Mouse (Mus musculus) limb, embryonic 10.5 days (tissue): ENCODE measurements around the gene Nol12. TPM values are rescaled to one million over a fixed set of nuclear protein-coding genes. Genes with fewer than 3 reads are reported as not detected.

Source experiments
- DNase-seq: peaks from one replicate; pipeline ENCODE4 v3.0.0-alpha.2; 2017; ENCODE audit warnings: low spot score
- H3K27ac ChIP-seq: fragments of 300-500 bp; sonication (generic); 2 replicates; pipeline ENCODE4 v1.5.1; 2016; ENCODE audit warnings: mild to moderate bottlenecking
- H3K27me3 ChIP-seq: fragments of 300-500 bp; sonication (generic); 2 replicates; pipeline ENCODE4 v1.6.1; 2016; ENCODE audit warnings: low read depth, mild to moderate bottlenecking; ENCODE audit not compliant: poor library complexity, severe bottlenecking
- H3K36me3 ChIP-seq: fragments of 300-500 bp; sonication (generic); 2 replicates; pipeline ENCODE4 v1.6.1; 2016; ENCODE audit warnings: mild to moderate bottlenecking, moderate library complexity
- H3K4me1 ChIP-seq: fragments of 300-500 bp; sonication (generic); 2 replicates; pipeline ENCODE4 v1.6.1; 2016
- H3K4me3 ChIP-seq: fragments of 300-500 bp; sonication (generic); 2 replicates; pipeline ENCODE4 v1.5.1; 2016; ENCODE audit warnings: mild to moderate bottlenecking, moderate library complexity
- H3K9me3 ChIP-seq: fragments of 300-500 bp; sonication (generic); replicated peaks from 2 replicates; pipeline ENCODE4 v1.6.1; 2016; ENCODE audit warnings: mild to moderate bottlenecking
- WGBS: fragments of 180-500 bp; shearing (Covaris S2); methylation state at CpG from one replicate; pipeline ENCODE4 v1.1.7; 2016; 5-methylcytosine and 5-hydroxymethylcytosine counted together
- polyA plus RNA-seq: library from polyadenylated mRNA; unstranded; fragments of >200 nt; fragmentation: Nextera tagmentation; extraction: Ambion mirVana; gene quantifications from 2 replicates; pipeline ENCODE4 v1.2.1, GENCODE M21; 2016

Gene Nol12
- polyA plus RNA-seq, 1 experiment from 2014 or later = 70.6 TPM

GRCm38 (mm10) chr15:78903243-78903642, 31.5 kb upstream of the Nol12 start:
- 12% methylated on average over 2 of the region's 2 CpGs for WGBS
- peak; percentile 86 for DNase-seq
- 0 out of 2 replicates have a peak overlapping the region, but pooled peaks have one; percentile 4 for H3K27ac ChIP-seq
- no peaks in the 10 kb centered on the region for H3K9me3 ChIP-seq
- H3K4me3 ChIP-seq = no peak overlapping the region
- peaks cover 37% of the 10 kb centered on the region for H3K4me1 ChIP-seq
- H3K27me3 ChIP-seq = 0 out of 2 replicates have a peak, but pooled peaks cover 3% of the 10 kb centered on the region
- peaks cover 67% of the 10 kb centered on the region for H3K36me3 ChIP-seq

DNA sequence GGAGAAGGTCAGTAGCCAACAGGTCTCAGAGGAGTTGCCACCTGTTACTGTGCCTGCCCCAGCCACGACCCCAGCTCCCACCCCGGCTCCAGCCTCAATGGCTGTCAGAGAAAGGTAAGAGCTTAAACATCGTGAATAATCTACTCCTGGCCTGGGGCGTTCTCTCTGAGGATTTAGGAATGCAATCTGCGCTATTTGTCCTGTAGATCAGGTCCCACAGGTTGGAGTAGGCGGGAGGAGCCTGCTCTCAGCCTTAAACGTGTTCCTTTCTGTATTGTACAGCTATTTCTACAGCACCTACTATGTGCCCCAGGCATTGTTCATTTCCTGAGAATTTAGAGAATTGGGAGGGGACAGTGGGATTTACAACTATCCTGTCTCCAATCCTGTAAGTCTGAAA, 26.3 kb upstream of the Nol12 start:
- Histone ChIP-seq H3K27ac (no peak overlapping the region), H3K9me3 (no peaks in the 10 kb centered on the region), H3K27me3 (no peaks in the 10 kb centered on the region), H3K4me3 (no peak overlapping the region), H3K36me3 (peaks cover 89% of the 10 kb centered on the region), H3K4me1 (peaks cover 3% of the 10 kb centered on the region; the same call in 1 of the 2 replicates)
- DNase-seq = no peak
- 78% methylated on average over 7 of the region's 7 CpGs for WGBS

GRCm38 (mm10) chr15:78908982-78909381, 25.8 kb upstream of the Nol12 start:
- Histone ChIP-seq H3K9me3 (no peaks in the 10 kb centered on the region), H3K4me1 (peaks cover 7% of the 10 kb centered on the region), H3K4me3 (no peak overlapping the region), H3K27ac (no peak overlapping the region), H3K27me3 (no peaks in the 10 kb centered on the region), H3K36me3 (peaks cover 84% of the 10 kb centered on the region)
- no peak for DNase-seq
- WGBS = 93% methylated on average over 8 of the region's 8 CpGs

DNA sequence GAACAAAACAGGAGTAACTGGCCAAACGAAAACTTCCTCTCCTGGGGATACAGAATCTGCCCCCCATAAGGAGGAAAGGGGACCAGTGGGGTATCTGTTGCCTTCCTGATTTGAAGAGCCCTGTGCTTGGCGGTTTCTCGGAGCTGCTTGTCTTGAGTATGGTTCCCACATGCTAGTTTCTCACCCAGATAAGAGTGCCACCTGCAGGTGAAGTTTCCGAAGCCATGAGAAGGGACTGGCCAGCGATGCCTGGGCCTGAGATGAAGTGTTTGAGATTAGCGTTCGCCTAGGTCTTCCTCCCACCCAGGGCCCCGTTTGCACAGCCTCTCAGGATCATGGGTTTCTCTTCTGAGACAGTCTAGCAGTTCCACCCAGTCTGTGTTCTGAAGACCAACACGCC, 22.7 kb upstream of the Nol12 start:
- H3K36me3 ChIP-seq = peaks cover 65% of the 10 kb centered on the region
- 38% methylated on average over 9 of the region's 9 CpGs for WGBS
- DNase-seq = no peak
- H3K4me3 ChIP-seq = no peak overlapping the region
- no peaks in the 10 kb centered on the region for H3K27me3 ChIP-seq
- peaks cover 37% of the 10 kb centered on the region for H3K4me1 ChIP-seq
- H3K9me3 ChIP-seq = no peaks in the 10 kb centered on the region
- no peak overlapping the region for H3K27ac ChIP-seq

DNA sequence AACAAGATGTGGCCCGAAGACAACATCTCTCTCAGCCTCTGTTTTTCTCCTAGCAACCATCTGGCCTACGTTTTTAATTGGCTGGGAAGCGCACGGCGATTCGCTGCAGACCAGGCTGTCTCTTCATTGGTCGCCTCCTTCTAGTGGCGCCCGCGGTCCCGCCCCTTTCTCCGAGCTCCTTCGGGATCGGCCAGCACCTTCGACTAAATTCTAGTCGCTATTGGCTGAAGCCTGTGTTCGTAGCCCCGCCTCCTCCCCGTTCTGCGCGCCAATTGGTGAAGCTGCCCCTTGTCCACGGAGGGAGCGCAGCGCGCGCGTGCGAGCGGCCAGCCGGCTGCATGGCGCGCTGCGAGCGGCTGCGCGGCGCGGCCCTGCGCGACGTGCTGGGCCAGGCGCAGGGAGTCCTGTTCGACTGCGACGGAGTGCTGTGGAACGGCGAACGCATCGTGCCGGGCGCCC, 21.1 kb upstream of the Nol12 start, which contains the start of gene Pdxp:
Gene Pdxp (plus strand): TSS at position 288 of the 459 bp plus-strand sequence.
- H3K4me1 ChIP-seq = peaks cover 46% of the 10 kb centered on the region
- under 1% methylated on average over 51 of the region's 51 CpGs for WGBS
- peaks cover 62% of the 10 kb centered on the region for H3K36me3 ChIP-seq
- peak within 1 kb of the TSS; percentile 94 for H3K4me3 ChIP-seq
- H3K27me3 ChIP-seq = no peaks in the 10 kb centered on the region
- no peaks in the 10 kb centered on the region for H3K9me3 ChIP-seq
- peak within 1 kb of the TSS; percentile 95 for H3K27ac ChIP-seq
- peak; percentile 95 for DNase-seq

DNA sequence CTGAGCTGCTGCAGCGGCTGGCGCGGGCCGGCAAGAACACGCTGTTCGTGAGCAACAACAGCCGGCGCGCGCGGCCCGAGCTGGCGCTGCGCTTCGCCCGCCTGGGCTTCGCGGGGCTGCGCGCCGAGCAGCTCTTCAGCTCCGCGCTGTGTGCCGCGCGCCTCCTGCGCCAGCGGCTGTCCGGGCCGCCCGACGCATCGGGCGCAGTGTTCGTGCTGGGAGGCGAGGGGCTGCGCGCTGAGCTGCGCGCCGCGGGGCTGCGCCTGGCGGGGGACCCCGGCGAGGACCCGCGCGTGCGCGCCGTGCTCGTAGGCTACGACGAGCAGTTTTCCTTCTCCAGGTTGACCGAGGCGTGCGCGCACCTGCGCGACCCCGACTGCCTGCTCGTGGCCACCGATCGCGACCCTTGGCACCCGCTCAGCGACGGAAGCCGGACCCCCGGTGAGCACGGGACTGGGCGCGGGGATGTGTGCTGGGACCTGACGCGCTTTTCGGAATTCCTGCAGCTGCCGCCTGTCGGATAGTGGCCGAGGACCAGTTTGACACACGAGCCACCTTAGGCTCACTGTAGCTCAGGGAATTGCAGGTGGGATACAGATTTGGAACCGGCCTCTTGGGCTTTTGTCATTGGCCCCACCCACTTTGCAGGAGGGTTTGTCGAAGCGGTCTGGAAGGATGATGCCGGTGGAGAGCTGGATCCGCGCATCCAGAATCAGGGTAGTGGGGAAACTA, 20.5 kb upstream of the Nol12 start:
- DNase-seq = peak; percentile 73
- WGBS = under 1% methylated on average over 87 of the region's 87 CpGs
- Histone ChIP-seq H3K4me1 (peaks cover 46% of the 10 kb centered on the region), H3K27ac (peak overlapping the region; percentile 95), H3K4me3 (peak overlapping the region; percentile 94), H3K9me3 (no peaks in the 10 kb centered on the region), H3K36me3 (peaks cover 61% of the 10 kb centered on the region), H3K27me3 (no peaks in the 10 kb centered on the region)

DNA sequence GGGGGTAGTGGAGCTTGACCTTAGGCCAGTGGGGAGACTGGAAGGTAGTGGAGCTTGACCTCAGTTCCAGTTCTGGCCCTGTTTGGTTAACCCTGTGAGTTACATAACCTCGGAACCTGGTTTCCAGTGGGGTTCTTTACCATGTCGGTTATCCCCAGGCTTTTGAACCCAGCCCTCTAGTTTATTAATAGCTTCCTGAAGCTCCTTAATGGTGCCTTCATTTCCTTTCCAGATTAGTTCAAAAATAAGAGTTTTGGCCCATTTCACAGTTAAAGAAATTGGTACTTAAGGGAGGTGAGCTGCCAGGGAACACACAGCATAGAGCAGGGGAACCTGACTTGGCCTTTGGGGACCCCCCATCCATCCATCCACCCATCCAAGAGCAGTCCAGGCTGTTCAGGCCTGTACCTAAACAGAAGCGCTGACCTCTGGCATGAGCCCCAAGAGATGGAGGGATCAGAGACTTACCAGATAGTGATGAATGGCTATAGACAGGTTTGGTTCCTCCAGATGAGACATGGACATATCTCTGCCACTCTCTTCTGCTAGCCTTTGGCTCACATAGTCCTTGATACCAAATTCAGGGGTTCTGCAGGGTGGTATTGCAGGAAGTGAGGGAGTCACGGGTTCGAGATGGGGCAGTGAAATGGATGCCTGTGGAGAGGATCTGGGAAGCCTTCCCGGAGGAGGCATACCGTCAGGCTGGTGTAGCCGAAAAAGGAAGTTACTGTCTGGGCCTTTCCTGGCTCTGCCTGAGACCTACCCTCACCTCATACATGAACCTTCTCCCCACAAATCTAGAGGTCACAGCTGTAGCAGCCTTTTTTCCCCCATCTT, 19.7 kb upstream of the Nol12 start:
- H3K9me3 ChIP-seq = no peaks in the 10 kb centered on the region
- H3K4me1 ChIP-seq = peaks cover 46% of the 10 kb centered on the region
- H3K27ac ChIP-seq = peak overlapping the region; percentile 95

DNA sequence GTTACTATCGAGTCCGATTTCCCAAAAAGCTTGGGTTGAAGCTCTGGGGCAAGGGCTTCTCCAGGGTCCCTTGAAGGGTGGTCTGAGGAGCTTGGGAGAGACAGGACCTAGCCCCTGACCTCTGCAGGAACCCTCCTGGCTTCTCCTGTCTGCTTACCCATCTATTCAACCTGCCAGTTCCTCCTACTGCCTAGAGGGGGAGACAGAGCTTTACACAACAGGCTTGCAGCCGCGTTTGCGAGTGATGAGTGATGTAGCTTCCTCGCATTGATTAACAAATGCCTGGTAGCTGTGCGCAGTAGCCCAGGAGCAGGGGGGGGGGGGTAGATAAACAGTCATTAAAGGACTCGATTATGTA, 19.1 kb upstream of the Nol12 start:
- peaks cover 58% of the 10 kb centered on the region for H3K36me3 ChIP-seq
- H3K9me3 ChIP-seq = no peaks in the 10 kb centered on the region
- peak; percentile 71 for DNase-seq
- H3K4me3 ChIP-seq = peak overlapping the region; percentile 94
- no peak overlapping the region for H3K27ac ChIP-seq
- H3K27me3 ChIP-seq = no peaks in the 10 kb centered on the region
- WGBS = 11% methylated on average over 8 of the region's 8 CpGs
- H3K4me1 ChIP-seq = peaks cover 46% of the 10 kb centered on the region

More for the DNA sequence above, 19.7 kb upstream of the Nol12 start:
- DNase-seq = no peak
- Histone ChIP-seq H3K36me3 (peaks cover 61% of the 10 kb centered on the region), H3K27me3 (no peaks in the 10 kb centered on the region), H3K4me3 (peak overlapping the region; percentile 94)
- 54% methylated on average over 8 of the region's 8 CpGs for WGBS

- H3K9me3 ChIP-seq = no peaks in the 10 kb centered on the region
Measured at GRCm38 (mm10) chr15:78916052-78916826, 18.5 kb upstream of the Nol12 start.

GRCm38 (mm10) chr15:78918126-78918525, 16.6 kb upstream of the Nol12 start:
- Histone ChIP-seq H3K36me3 (peaks cover 46% of the 10 kb centered on the region), H3K4me3 (no peak overlapping the region), H3K9me3 (no peaks in the 10 kb centered on the region), H3K27me3 (no peaks in the 10 kb centered on the region), H3K4me1 (peaks cover 46% of the 10 kb centered on the region), H3K27ac (0 out of 2 replicates have a peak overlapping the region, but pooled peaks have one; percentile 7)
- 92% methylated on average over 23 of the region's 23 CpGs for WGBS
- no peak for DNase-seq

More at GRCm38 (mm10) chr15:78916052-78916826, 18.5 kb upstream of the Nol12 start:
- Histone ChIP-seq H3K27ac (peak overlapping the region; percentile 34), H3K4me3 (peak overlapping the region; percentile 94), H3K36me3 (peaks cover 53% of the 10 kb centered on the region), H3K4me1 (peaks cover 46% of the 10 kb centered on the region), H3K27me3 (no peaks in the 10 kb centered on the region)
- WGBS = 71% methylated on average over 12 of the region's 12 CpGs
- no peak for DNase-seq

DNA sequence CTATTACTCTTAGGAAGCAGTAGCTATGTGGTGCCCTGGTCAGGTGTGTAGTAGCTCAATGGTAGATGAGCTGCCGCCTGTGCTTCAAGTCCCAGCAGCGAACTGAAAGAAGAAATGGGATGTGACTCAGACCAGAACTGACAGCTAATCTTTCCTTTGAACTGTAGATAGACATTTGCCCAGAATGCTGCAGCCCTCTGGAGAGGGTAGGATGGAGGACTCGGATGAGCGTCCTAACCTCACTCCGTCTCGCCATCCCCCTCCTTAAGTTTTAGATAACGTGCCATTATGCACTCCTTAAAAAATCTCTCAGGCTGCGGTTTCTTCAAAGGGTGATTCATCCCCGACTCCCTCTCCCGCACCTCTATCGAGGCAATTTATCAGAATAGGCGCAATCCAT, 14.8 kb upstream of the Nol12 start:
- WGBS = 75% methylated on average over 12 of the region's 12 CpGs

GRCm38 (mm10) chr15:78922700-78923099, 12.0 kb upstream of the Nol12 start:
- Histone ChIP-seq H3K36me3 (peaks cover 27% of the 10 kb centered on the region), H3K27me3 (no peaks in the 10 kb centered on the region), H3K9me3 (no peaks in the 10 kb centered on the region), H3K4me3 (no peak overlapping the region), H3K4me1 (peaks cover 48% of the 10 kb centered on the region), H3K27ac (peak overlapping the region; percentile 61; the same call in 1 of the 2 replicates)
- no peak for DNase-seq
- WGBS = 87% methylated on average over 7 of the region's 7 CpGs

More for the DNA sequence above, 14.8 kb upstream of the Nol12 start:
- no peak overlapping the region for H3K27ac ChIP-seq
- H3K9me3 ChIP-seq = no peaks in the 10 kb centered on the region
- DNase-seq = no peak
- H3K4me3 ChIP-seq = no peak overlapping the region
- H3K4me1 ChIP-seq = peaks cover 43% of the 10 kb centered on the region
- peaks cover 46% of the 10 kb centered on the region for H3K36me3 ChIP-seq
- no peaks in the 10 kb centered on the region for H3K27me3 ChIP-seq
